Mouse (Mus musculus): ENCODE results near the gene Cops6. TPM values are rescaled to one million over a fixed set of nuclear protein-coding genes. Genes with fewer than 3 reads are reported as not detected.
A peak's percentile ranks its signal among the peaks of the same experiment; 100 is the strongest.

The Cops6 gene
- polyA plus RNA-seq, 1 experiment from 2014 or later = 240 TPM

DNA sequence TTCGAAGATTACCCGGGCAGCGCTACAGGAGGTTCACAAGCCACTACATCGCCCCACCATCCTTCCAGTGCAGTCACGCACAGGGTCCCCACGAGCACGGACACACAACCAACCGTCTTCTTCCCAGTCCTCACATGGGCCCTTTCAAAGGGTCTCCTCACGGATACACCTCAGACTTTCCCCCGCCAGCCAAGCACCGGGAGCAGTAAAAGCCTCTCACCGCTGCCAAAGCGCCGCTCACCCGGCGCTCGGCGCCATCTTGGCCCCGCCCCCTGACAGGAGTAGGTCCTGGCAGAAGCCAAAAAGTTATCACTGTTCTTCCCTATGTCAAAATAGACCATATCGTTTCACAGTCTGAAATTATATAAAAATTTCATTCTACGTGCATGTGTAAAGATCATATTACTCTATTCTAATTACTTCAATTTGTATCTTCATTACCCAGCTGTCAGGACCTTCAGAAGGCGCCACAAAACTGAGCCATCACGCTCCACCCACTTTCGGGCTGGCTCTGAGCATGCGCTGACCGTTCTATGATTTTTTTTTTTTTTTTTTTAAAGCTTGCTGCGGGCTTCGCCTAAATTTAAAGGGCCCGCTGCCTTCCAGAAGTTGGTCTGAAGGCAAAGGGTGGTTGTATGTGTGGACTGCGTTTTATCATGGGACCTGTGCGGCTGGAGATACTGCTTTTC lies 26.2 kb downstream of the Cops6 start, which contains the start of the genes Taf6 and Cnpy4:
Gene Taf6, minus strand, starts transcription at position 502 of the 689 bp plus-strand sequence.
Gene Cnpy4, plus strand, starts transcription at position 536 of the 689 bp plus-strand sequence.
- H3K36me3 ChIP-seq (ENCODE audit: insufficient read depth, low read length) = peaks cover 9% of the 10 kb centered on the region
- H3K27me3 ChIP-seq (ENCODE audit: insufficient read depth, low read length) = no peaks in the 10 kb centered on the region
- DNase-seq (ENCODE audit: low spot score) = peak; percentile 95
- H3K27ac ChIP-seq = peak within 1 kb of the TSS; percentile 75
- peak; percentile 79 for ATAC-seq (replicated peaks; ENCODE audit: low FRiP score, low read depth)
- peak within 1 kb of the TSS; percentile 84 for H3K4me3 ChIP-seq (replicated peaks; ENCODE audit: low read depth, low read length)
- peak within 1 kb of the TSS; percentile 83 for H3K9ac ChIP-seq (ENCODE audit: low read depth, low read length)
- H3K4me1 ChIP-seq (replicated peaks; ENCODE audit: insufficient read depth, low read length) = 0 out of 2 replicates have a peak, but pooled peaks cover 5% of the 10 kb centered on the region
- no peak for TF ChIP-seq CTCF (IDR thresholded peaks at IDR 0.05; ENCODE audit: low read depth)
- no peaks in the 10 kb centered on the region for H3K9me3 ChIP-seq (replicated peaks; ENCODE audit: low read length)
- under 1% methylated on average over 31 of the region's 31 CpGs for WGBS
- H3K4me2 ChIP-seq (ENCODE audit: low read length) = peak within 1 kb of the TSS; percentile 74

DNA sequence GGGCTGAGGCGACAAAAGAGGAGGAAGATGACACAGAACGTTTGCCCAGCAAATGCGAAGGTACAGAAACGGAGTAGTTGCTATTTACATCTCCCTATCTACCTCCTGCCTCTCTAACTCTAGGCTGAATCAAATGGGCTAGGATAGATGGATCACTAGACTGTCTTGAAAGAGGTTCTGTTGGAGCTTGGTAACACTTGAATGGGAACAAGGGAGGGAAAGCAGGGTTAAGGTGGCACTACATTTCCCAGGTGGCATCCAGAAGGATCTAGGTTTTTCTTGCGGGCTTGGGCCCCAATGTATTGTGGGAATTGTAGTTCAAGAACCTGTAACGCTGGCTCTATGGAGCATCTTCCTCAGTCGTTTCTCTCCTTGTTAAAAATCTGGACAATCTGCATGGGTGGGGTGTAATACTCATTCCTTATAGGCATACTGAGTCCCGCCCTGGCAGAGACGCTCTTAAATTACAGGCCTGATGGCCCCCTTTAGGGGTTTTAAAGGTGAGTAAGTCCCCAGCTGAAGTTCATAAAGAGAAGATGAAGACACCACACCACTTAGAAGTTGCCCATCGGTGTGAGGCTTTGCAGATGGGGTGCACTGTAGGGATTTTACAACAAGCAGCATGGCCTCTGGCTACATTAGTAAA lies 26.9 kb downstream of the Cops6 start:
- peak overlapping the region; percentile 84 for H3K4me3 ChIP-seq (replicated peaks; ENCODE audit: low read depth, low read length)
- H3K9ac ChIP-seq (ENCODE audit: low read depth, low read length) = peak overlapping the region; percentile 83
- no peaks in the 10 kb centered on the region for H3K9me3 ChIP-seq (replicated peaks; ENCODE audit: low read length)
- WGBS = under 1% methylated on average over 10 of the region's 10 CpGs
- H3K27me3 ChIP-seq (ENCODE audit: insufficient read depth, low read length) = no peaks in the 10 kb centered on the region
- DNase-seq (ENCODE audit: low spot score) = peak; percentile 95
- no peak for TF ChIP-seq CTCF (IDR thresholded peaks at IDR 0.05; ENCODE audit: low read depth)
- H3K4me2 ChIP-seq (ENCODE audit: low read length) = peak overlapping the region; percentile 74
- peaks cover 3% of the 10 kb centered on the region; the same call in 1 of the 2 replicates for H3K36me3 ChIP-seq (ENCODE audit: insufficient read depth, low read length)
- H3K27ac ChIP-seq = peak overlapping the region; percentile 75
- 0 out of 2 replicates have a peak, but pooled peaks cover 5% of the 10 kb centered on the region for H3K4me1 ChIP-seq (replicated peaks; ENCODE audit: insufficient read depth, low read length)
- peak; percentile 80 for ATAC-seq (replicated peaks; ENCODE audit: low FRiP score, low read depth)

DNA sequence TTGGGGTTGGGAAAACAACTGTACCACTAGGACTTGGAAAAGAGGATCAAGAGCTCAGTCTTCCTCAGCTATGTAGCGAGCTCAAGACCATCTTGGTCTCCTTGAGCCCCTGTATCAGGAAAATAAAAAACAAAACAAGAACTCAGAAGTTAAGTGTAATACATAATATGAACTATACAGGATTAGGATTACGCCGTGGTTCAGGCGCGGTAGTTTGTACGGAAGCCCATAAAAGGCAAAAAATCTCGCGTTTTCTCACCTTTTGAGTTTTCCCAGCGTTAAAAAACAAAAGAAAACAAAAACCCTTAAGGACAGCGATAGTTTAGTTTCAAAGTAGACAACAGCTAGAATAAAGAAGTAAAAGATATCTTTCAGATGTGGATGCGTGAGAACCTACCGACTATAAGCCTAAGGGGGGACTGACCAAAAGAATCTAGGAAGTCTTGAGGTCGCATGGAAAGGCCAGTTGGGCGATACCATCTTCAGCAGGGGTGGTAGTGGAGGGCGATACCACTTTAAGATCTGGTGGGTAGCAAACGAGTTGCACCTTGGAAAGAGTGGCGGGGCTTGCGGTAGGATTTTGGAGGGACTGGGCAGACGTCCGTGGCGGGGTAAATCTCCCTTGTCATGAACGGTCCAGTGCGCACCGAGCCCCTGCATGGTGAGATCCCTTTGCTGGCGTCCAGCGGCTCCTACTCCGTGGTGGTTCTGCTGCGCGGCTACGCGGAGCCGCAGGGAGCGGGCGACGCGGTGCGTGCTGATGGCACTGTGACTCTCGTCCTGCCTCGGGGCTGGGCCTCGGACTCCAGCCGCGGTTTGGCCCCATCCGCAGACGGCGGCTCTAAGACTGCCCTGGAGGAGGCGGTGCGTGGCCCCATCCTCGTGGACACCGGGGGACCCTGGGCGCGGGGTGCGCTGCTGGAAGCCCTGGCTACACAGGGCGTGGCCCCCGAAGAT lies 33.2 kb downstream of the Cops6 start, which contains the start of gene Mblac1:
Gene Mblac1, plus strand, starts transcription at position 544 of the 957 bp plus-strand sequence.
- WGBS = 6% methylated on average over 54 of the region's 54 CpGs
- peak within 1 kb of the TSS; percentile 90 for H3K27ac ChIP-seq
- peak within 1 kb of the TSS; percentile 82 for H3K9ac ChIP-seq (ENCODE audit: low read depth, low read length)
- H3K4me3 ChIP-seq (replicated peaks; ENCODE audit: low read depth, low read length) = peak within 1 kb of the TSS; percentile 59
- TF ChIP-seq CTCF (IDR thresholded peaks at IDR 0.05; ENCODE audit: low read depth) = no peak
- H3K9me3 ChIP-seq (replicated peaks; ENCODE audit: low read length) = no peaks in the 10 kb centered on the region
- DNase-seq (ENCODE audit: low spot score) = peak; percentile 93
- no peaks in the 10 kb centered on the region for H3K27me3 ChIP-seq (ENCODE audit: insufficient read depth, low read length)
- H3K4me1 ChIP-seq (replicated peaks; ENCODE audit: insufficient read depth, low read length) = no peaks in the 10 kb centered on the region
- peak within 1 kb of the TSS; percentile 99 for H3K4me2 ChIP-seq (ENCODE audit: low read length)
- H3K36me3 ChIP-seq (ENCODE audit: insufficient read depth, low read length) = no peaks in the 10 kb centered on the region
- ATAC-seq (replicated peaks; ENCODE audit: low FRiP score, low read depth) = peak; percentile 83

DNA sequence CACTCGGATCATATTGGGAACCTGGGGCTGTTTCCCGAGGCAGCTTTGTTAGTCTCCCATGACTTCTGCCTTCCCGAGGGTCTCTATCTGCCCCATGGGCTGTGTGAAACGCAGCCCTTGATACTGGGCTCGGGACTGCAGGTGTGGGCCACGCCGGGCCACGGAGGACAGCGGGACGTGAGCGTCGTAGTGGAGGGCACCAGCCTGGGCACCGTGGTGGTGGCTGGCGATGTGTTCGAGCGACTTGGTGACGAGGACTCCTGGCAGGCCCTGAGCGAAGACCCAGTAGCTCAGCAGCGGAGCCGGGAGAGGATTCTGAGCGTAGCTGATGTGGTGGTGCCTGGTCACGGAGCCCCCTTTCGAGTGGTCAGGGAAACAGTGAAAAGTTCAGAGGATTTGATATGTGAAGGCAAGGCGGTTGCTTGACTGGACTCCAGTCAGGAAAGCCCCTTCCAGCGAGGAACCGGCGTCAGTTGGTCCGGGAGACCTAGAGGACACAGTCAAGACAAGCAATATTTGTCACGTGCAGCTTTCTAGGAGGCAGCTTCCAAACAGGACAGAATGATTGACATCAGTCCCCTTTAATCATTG lies 34.0 kb downstream of the Cops6 start:
- DNase-seq (ENCODE audit: low spot score) = peak; percentile 74
- no peak for TF ChIP-seq CTCF (IDR thresholded peaks at IDR 0.05; ENCODE audit: low read depth)
- peak overlapping the region; percentile 82 for H3K9ac ChIP-seq (ENCODE audit: low read depth, low read length)
- no peaks in the 10 kb centered on the region for H3K36me3 ChIP-seq (ENCODE audit: insufficient read depth, low read length)
- peak overlapping the region; percentile 90 for H3K27ac ChIP-seq
- H3K27me3 ChIP-seq (ENCODE audit: insufficient read depth, low read length) = no peaks in the 10 kb centered on the region
- peak overlapping the region; percentile 59 for H3K4me3 ChIP-seq (replicated peaks; ENCODE audit: low read depth, low read length)
- no peaks in the 10 kb centered on the region for H3K4me1 ChIP-seq (replicated peaks; ENCODE audit: insufficient read depth, low read length)
- H3K9me3 ChIP-seq (replicated peaks; ENCODE audit: low read length) = no peaks in the 10 kb centered on the region
- WGBS = under 1% methylated on average over 29 of the region's 29 CpGs
- ATAC-seq (replicated peaks; ENCODE audit: low FRiP score, low read depth) = peak; percentile 46
- H3K4me2 ChIP-seq (ENCODE audit: low read length) = peak overlapping the region; percentile 99

DNA sequence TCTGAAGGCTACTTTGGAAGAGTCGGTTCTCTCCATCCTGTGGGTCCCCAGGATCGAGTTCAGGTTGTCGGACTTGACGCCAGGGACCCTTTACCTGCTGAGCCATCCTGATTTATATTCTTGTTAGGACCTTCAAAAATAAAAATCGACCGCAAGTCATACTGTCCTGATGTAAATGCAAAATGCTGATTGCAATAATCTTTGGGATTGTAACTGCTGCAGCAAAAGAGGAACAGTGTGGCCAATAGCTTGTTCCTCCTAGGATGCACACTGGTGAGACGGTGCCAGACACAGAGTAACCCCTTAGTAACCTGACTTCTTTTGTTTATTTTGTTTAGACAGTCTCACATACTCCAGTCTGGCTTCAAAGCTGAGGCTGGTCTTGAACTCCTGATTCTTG lies 34.6 kb downstream of the Cops6 start:
- no peak for ATAC-seq (replicated peaks; ENCODE audit: low FRiP score, low read depth)
- no peak for TF ChIP-seq CTCF (IDR thresholded peaks at IDR 0.05; ENCODE audit: low read depth)
- 59% methylated on average over 7 of the region's 7 CpGs for WGBS
- Histone ChIP-seq H3K36me3 (ENCODE audit: insufficient read depth, low read length) (no peaks in the 10 kb centered on the region), H3K4me2 (ENCODE audit: low read length) (peak overlapping the region; percentile 99), H3K4me3 (replicated peaks; ENCODE audit: low read depth, low read length) (0 out of 2 replicates have a peak overlapping the region, but pooled peaks have one; percentile 59), H3K27ac (no peak overlapping the region), H3K9me3 (replicated peaks; ENCODE audit: low read length) (no peaks in the 10 kb centered on the region), H3K4me1 (replicated peaks; ENCODE audit: insufficient read depth, low read length) (no peaks in the 10 kb centered on the region), H3K27me3 (ENCODE audit: insufficient read depth, low read length) (no peaks in the 10 kb centered on the region), H3K9ac (ENCODE audit: low read depth, low read length) (peak overlapping the region; percentile 82)
- DNase-seq (ENCODE audit: low spot score) = peak; percentile 8

All from kidney, postnatal 0 days (tissue).